Mouse (Mus musculus) left cerebral cortex, adult 2 months (tissue): ENCODE measurements around the gene Awat2. TPM values are rescaled to one million over a fixed set of nuclear protein-coding genes. Genes with fewer than 3 reads are reported as not detected.

ENCODE experiments used
- DNase-seq, 2 experiments: peaks; one replicate each; pipeline ENCODE4 v3.0.0; 2021 to 2022; ENCODE audit warnings: low spot score in 2 of 2, mixed read lengths in 1 of 2; ENCODE audit errors: extremely low spot score in 1 of 2
- H3K27ac ChIP-seq: fragments of 200-600 bp; 2 replicates; pipeline ENCODE4 v1.8.1; 2022
- H3K4me3 ChIP-seq: fragments of 200-600 bp; 2 replicates; pipeline ENCODE4 v1.8.1; 2022
- CTCF ChIP-seq: fragments of 200-600 bp; IDR thresholded peaks from 2 replicates; pipeline ENCODE4 v1.8.1; 2022; ENCODE audit warnings: antibody characterized with exemption, mild to moderate bottlenecking, moderate library complexity
- intact Hi-C: fragments of 180-260 bp; cut with DNase I; formaldehyde crosslinking; loops from one replicate; pipeline ENCODE4 v1.15.1; 2025
- microRNA-seq, 2 experiments: library from miRNA; unstranded; fragments of <30 nt; microRNA quantifications; one replicate each; pipeline ENCODE4 v1.2.0; 2021
- total RNA-seq, 2 experiments: library from RNA; stranded (reverse); gene quantifications; 2 replicates each; pipeline ENCODE4 v1.2.3; 2021

Gene Awat2
- total RNA-seq, 2 experiments from 2014 or later = not detected

DNA sequence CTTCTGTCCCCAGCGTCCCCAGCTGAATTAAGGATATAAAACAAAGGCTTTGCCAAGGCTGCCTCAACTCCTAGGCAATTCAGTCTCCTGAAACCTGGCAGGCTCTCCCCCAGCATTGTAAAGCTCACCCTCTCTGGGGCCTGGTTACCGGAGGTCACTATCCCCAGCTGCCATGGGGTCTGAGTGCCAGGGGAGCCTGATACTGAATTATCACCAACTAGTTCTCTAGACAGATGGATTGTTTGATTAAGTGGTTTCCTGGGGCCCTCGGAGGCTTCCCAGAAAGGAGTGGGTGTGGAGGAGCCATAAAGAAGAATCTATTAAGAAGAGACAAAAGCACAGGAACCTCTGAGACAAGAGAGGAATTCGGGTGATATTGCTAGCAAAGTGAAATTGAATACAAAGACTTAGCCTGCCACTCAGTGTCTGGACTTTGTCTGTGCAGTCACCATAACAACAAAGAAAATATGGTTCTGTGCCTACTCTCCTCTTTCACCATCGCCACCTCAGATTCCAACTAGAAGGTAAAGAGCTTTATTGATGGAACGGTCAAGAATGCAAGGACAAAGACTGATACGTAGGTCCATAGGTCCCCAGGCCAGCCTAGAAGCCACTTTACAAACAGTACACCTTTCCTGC is 48.2 kb downstream of the Awat2 start:
- no peak for TF ChIP-seq CTCF
- intact Hi-C loops = no loop called here
- H3K27ac ChIP-seq = no peak overlapping the region
- DNase-seq = no peak
- no peak overlapping the region for H3K4me3 ChIP-seq

DNA sequence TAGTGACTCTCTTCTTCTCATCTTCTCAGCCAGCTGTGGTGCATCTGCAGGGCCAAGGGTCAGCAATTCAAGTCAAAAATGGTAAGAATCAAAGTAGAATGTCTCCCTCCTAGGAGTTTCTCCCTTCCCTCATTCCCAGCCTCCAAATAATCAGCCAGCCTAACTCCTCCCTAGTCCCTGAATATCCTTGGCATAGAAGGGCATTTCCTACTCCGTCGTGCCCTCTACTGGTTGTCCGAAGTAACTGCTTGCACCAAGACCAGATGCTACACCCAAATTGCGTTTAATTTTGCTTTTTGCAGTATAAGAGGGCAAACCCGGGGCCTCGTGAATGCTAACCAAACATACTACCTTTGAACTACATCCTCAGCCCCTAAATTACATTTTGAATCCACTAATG is 50.2 kb downstream of the Awat2 start:
- peak; percentile 15 to 17 for DNase-seq
- peak; percentile 61 for TF ChIP-seq CTCF
- intact Hi-C loops = no loop called here
- Histone ChIP-seq H3K27ac (no peak overlapping the region), H3K4me3 (no peak overlapping the region)

DNA sequence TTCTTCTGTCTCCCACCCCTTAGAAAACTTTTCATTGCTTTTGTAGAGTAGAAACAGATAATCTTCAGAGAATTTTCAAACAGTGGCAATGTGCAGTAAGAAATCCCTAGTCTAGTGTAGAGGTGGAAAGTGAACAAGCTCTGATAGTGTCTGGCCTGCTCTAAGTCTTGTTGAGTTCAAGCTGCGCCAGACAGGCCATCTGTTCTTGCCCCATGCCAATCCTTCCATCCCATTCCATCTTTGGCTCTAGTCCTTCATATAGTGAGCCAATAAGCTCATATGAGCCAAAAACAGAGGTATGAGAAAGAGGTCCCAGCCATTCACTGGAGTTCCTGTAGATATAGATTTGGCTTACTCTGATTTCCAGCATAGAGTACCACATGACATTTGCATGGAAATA is 52.6 kb downstream of the Awat2 start:
- H3K4me3 ChIP-seq = no peak overlapping the region
- intact Hi-C loops = loop anchor here (10.0 kb wide), 1 partner anchor 415 kb away; the partner anchor contains the start of gene Eda
- TF ChIP-seq CTCF = no peak

DNA sequence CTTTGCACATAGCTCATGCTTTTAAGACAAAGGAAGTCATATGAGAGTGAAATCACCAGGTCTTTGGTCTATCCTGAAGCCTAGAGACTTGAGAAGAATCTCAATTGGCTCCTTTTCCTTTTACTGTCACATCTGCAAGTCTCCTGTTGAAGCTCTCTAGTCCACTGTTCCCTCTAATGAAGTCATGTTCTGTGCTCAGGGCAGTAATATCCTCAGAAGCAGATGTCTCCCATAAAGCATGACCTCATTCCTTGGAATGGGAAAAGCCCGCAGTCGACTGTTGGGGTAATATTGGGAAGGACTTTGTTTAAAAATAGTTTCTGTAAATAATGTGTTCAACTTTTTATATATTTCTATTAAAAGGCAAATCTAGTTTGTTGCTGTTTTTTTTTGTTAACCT is 85.5 kb downstream of the Awat2 start:
- intact Hi-C loops = no loop called here
- Histone ChIP-seq H3K4me3 (no peak overlapping the region), H3K27ac (no peak overlapping the region)
- DNase-seq = no peak
- no peak for TF ChIP-seq CTCF

More for the DNA sequence above, 52.6 kb downstream of the Awat2 start:
- H3K27ac ChIP-seq = no peak overlapping the region
- no peak for DNase-seq

Small RNA genes within 50 kb of the gene (microRNA-seq; reads per million reads assigned to microRNA genes)
- 3,016 to 4,438 reads per million in 2 experiments for gene Mir676

Other genes starting within 250 kb of the Awat2 start
- gene Otud6a, start 13.7 kb downstream of the Awat2 start, total RNA-seq = not detected
- 10 to 100 TPM; 37.9 to 43.1 TPM for gene Igbp1, start 51.6 kb upstream of the Awat2 start, total RNA-seq
- 1 to 10 TPM in 1 of 2 experiments, under 1 TPM in 1; 0.35 to 1.1 TPM for gene Dgat2l6, start 82.1 kb upstream of the Awat2 start, total RNA-seq
- not detected for gene Awat1, start 129.5 kb upstream of the Awat2 start, total RNA-seq
- not detected for gene P2ry4, start 152.2 kb upstream of the Awat2 start, total RNA-seq
- 1 to 10 TPM in 1 of 2 experiments, under 1 TPM in 1; 0.75 to 3.1 TPM for gene Arr3, start 162.8 kb upstream of the Awat2 start, total RNA-seq
- 1 to 10 TPM in 1 of 2 experiments, under 1 TPM in 1; 0.91 to 1.1 TPM for gene Kif4, start 183.0 kb upstream of the Awat2 start, total RNA-seq
- gene Pdzd11, start 183.9 kb upstream of the Awat2 start, total RNA-seq = 10 to 100 TPM; 35.8 to 43.8 TPM